Mouse (Mus musculus) ES-E14 (cell line): ENCODE measurements at regions not wholly inside any gene's neighbourhood (a gene's known extent, or its start where the extent isn't known, plus 50 kb on each side); places are given as distances from the start of the nearest gene placed in this dataset.

Source experiments
- DNase-seq: peaks from one replicate; pipeline ENCODE4 v3.0.0-alpha.2; 2013; ENCODE audit warnings: low read depth, low spot score
- H3K27ac ChIP-seq: 2 replicates; pipeline ENCODE4 v1.5.1; 2012; ENCODE audit warnings: low read depth, mild to moderate bottlenecking, low read length, moderate library complexity, mixed read lengths; ENCODE audit not compliant: poor library complexity, insufficient read depth, severe bottlenecking
- H3K36me3 ChIP-seq: 2 replicates; pipeline ENCODE4 v1.6.1; 2012; ENCODE audit warnings: mild to moderate bottlenecking, low read length, moderate library complexity, mixed read lengths; ENCODE audit not compliant: control insufficient read depth, poor library complexity, insufficient read depth, severe bottlenecking
- H3K4me1 ChIP-seq, 2 experiments: fragments of 150-350 bp in 1 of 2; sonication (generic) in 1 of 2; 2 replicates each; pipeline ENCODE4 v1.6.1; 2012; ENCODE audit warnings: low read length in 2 of 2, mild to moderate bottlenecking in 1 of 2, mixed read lengths in 1 of 2; ENCODE audit not compliant: control insufficient read depth in 2 of 2, insufficient read depth in 2 of 2, poor library complexity in 1 of 2
- H3K4me3 ChIP-seq, 2 experiments: fragments of 150-350 bp in 1 of 2; sonication (generic) in 1 of 2; 2 replicates each; pipeline ENCODE4 v1.5.1; 2012; ENCODE audit warnings: low read length in 2 of 2, low read depth in 1 of 2, mild to moderate bottlenecking in 1 of 2, mixed read lengths in 1 of 2; ENCODE audit not compliant: insufficient read depth in 1 of 2, poor library complexity in 1 of 2, severe bottlenecking in 1 of 2
- H3K9ac ChIP-seq: 2 replicates; pipeline ENCODE4 v1.6.1; 2012; ENCODE audit warnings: low read depth, mild to moderate bottlenecking, low read length, mixed read lengths; ENCODE audit not compliant: poor library complexity, insufficient read depth, severe bottlenecking
- H3K9me3 ChIP-seq: fragments of 150-350 bp; sonication (generic); 2 replicates; pipeline ENCODE4 v1.6.1; 2012; ENCODE audit warnings: low read depth, mild to moderate bottlenecking, low read length; ENCODE audit not compliant: control insufficient read depth, insufficient read depth
- CHD2 ChIP-seq: IDR thresholded peaks from 2 replicates; pipeline ENCODE4 v1.6.1; 2014; ENCODE audit warnings: mild to moderate bottlenecking, low read depth, low read length, inconsistent platforms
- HCFC1 ChIP-seq: IDR thresholded peaks from 2 replicates; pipeline ENCODE4 v1.6.1; 2012; ENCODE audit warnings: low read length, inconsistent platforms, borderline replicate concordance; ENCODE audit not compliant: insufficient read depth
- MAFK ChIP-seq: IDR thresholded peaks from 2 replicates; pipeline ENCODE4 v1.6.1; 2014; ENCODE audit warnings: mild to moderate bottlenecking, low read depth, low read length, inconsistent platforms; ENCODE audit not compliant: insufficient read depth
- ZC3H11A ChIP-seq: IDR thresholded peaks from 2 replicates; pipeline ENCODE4 v1.6.1; 2012; ENCODE audit warnings: low read depth, mild to moderate bottlenecking, inconsistent platforms, low read length, borderline replicate concordance
- ZNF384 ChIP-seq: IDR thresholded peaks from 2 replicates; pipeline ENCODE4 v1.6.1; 2012; ENCODE audit warnings: low read depth, low read length, inconsistent platforms
- in situ Hi-C, 2 experiments: fragments of 600-800 bp; cut with MboI; formaldehyde crosslinking; loops; one replicate each; pipeline ENCODE4 v1.15.1; 2025; ENCODE audit warnings: low sequenced_read_pairs in 2 of 2, inconsistent platforms in 1 of 2; ENCODE audit not compliant: unreplicated experiment in 2 of 2

GRCm38 (mm10) chr10:37282951-37283350 lies 144.2 kb upstream of the Marcks start:
- no peaks in the 10 kb centered on the region for H3K4me1 ChIP-seq
- in situ Hi-C loops, result no loop called here
- no peak for TF ChIP-seq ZNF384
- TF ChIP-seq MAFK, result no peak
- TF ChIP-seq CHD2, result no peak
- TF ChIP-seq ZC3H11A, result no peak
- no peak for TF ChIP-seq HCFC1
- H3K9ac ChIP-seq, result no peak overlapping the region
- no peaks in the 10 kb centered on the region for H3K9me3 ChIP-seq
- H3K4me3 ChIP-seq, result no peak overlapping the region
- no peak overlapping the region for H3K27ac ChIP-seq
- no peak for DNase-seq
- no peaks in the 10 kb centered on the region for H3K36me3 ChIP-seq

DNA sequence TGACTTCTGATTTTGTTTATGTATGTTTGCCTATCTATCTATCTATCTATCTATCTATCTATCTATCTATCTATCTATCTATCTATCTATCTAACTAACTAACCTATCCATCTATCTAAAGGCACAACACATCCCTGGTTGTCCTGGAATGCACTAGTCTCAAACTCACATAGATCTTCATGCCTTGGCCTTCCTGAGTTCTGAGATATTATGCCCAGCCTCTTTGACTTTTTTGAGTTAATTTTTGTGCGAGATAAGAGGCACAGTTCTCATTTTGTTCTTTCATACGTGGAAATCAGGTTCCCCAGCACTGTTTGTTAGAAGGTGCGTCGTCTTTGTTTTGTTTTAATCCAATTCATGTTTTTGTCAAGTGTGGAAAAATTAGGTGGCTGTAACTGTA lies 142.1 kb upstream of the Marcks start:
- in situ Hi-C loops, result no loop called here
- no peaks in the 10 kb centered on the region for H3K9me3 ChIP-seq

GRCm38 (mm10) chr10:37280150-37280820 lies 141.6 kb upstream of the Marcks start:
- H3K9ac ChIP-seq, result no peak overlapping the region
- no peaks in the 10 kb centered on the region for H3K36me3 ChIP-seq
- TF ChIP-seq ZNF384 (no peak), ZC3H11A (no peak), MAFK (no peak), HCFC1 (no peak), CHD2 (no peak)
- no peak overlapping the region for H3K27ac ChIP-seq
- no peak for DNase-seq
- in situ Hi-C loops, result no loop called here
- no peaks in the 10 kb centered on the region for H3K9me3 ChIP-seq
- H3K4me3 ChIP-seq, result no peak overlapping the region
- H3K4me1 ChIP-seq, result no peaks in the 10 kb centered on the region

More for the DNA sequence above, 142.1 kb upstream of the Marcks start:
- Histone ChIP-seq H3K36me3 (no peaks in the 10 kb centered on the region), H3K9ac (no peak overlapping the region), H3K27ac (no peak overlapping the region), H3K4me3 (no peak overlapping the region), H3K4me1 (no peaks in the 10 kb centered on the region)
- no peak for DNase-seq
- TF ChIP-seq MAFK (no peak), ZC3H11A (no peak), ZNF384 (no peak), HCFC1 (no peak), CHD2 (no peak)

- no peak for DNase-seq
- in situ Hi-C loops, result no loop called here
- no peak for TF ChIP-seq ZNF384
- no peak for TF ChIP-seq MAFK
- no peak for TF ChIP-seq ZC3H11A
- TF ChIP-seq CHD2, result no peak
- no peak for TF ChIP-seq HCFC1
- Histone ChIP-seq H3K9me3 (no peaks in the 10 kb centered on the region), H3K27ac (no peak overlapping the region), H3K9ac (no peak overlapping the region), H3K4me3 (no peak overlapping the region), H3K4me1 (no peaks in the 10 kb centered on the region), H3K36me3 (no peaks in the 10 kb centered on the region)
These were observed 140.6 kb upstream of the Marcks start for GRCm38 (mm10) chr10:37279316-37279715.

GRCm38 (mm10) chr10:37275857-37276256 lies 137.1 kb upstream of the Marcks start:
- H3K27ac ChIP-seq, result no peak overlapping the region
- H3K4me3 ChIP-seq, result no peak overlapping the region
- no peaks in the 10 kb centered on the region for H3K9me3 ChIP-seq
- H3K36me3 ChIP-seq, result no peaks in the 10 kb centered on the region
- H3K9ac ChIP-seq, result no peak overlapping the region
- no peak for DNase-seq
- in situ Hi-C loops, result no loop called here
- H3K4me1 ChIP-seq, result no peaks in the 10 kb centered on the region
- no peak for TF ChIP-seq HCFC1
- TF ChIP-seq ZNF384, result no peak
- TF ChIP-seq MAFK, result no peak
- TF ChIP-seq ZC3H11A, result no peak
- TF ChIP-seq CHD2, result no peak
